Mouse (Mus musculus): ENCODE data around the gene Tbc1d4.
"Not testable (repeated sequence)": the region's sequence is repeated elsewhere in the genome, so short reads cannot be mapped to it uniquely, and the experiment has no call there.

Gene Tbc1d4

DNA sequence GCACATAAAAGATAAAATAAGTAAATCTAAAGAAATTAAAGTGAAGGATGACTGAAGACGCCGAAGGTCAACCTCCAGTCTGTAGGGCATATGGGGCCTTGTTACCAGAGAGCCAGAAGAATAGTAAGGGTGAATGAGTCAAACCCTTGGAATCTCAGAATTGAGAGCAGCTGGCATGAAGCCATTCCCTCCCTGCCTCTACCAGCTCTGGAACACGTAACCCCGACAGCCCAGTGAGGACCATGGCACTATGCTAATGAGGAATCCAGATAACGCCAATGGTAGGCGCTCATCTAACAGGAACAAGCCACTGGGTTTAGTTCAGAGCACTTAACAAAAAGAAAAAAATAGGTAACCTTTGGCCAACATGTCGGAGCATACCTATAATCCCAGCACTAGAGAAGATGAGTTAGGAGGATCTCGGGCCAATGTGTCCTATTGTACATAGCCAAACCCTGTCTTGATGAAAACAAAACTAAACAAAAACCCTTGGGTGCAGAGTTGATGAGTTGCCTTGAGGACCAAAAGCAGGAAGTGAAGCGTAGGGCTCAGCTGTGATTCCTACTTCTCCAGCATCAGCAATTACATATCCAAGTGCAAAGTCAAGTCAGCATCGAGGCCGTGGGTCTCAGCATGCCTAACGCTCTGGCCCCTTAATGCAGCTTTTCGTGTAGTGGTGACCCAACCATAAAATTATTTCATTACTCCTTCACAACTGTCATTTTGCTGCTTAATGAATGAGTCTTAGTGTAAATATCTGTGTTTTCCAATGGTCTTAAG lies 13.5 kb downstream of the Tbc1d4 start:
- no peak for DNase-seq (ENCODE audit: low spot score in 2 of 2)

DNA sequence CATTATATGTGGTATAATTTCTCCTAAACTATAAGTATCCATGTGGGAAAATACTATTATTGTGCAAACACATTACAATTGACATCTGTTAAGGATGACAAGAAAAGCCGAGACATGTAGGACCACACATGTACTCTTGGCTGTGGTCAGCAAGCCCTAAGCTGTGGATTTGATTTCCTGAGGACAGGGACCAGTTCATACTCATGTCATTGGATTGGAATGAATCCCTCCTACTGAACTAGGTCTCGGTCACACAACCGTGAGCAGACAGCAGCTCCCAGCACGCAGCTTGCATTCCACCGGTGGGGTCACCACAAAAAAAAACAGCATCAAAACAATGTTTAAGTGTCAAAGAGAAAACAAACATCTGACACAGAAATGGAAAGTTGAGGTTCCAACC lies 15.0 kb downstream of the Tbc1d4 start:
- no peak for DNase-seq (ENCODE audit: low spot score in 2 of 2)

DNA sequence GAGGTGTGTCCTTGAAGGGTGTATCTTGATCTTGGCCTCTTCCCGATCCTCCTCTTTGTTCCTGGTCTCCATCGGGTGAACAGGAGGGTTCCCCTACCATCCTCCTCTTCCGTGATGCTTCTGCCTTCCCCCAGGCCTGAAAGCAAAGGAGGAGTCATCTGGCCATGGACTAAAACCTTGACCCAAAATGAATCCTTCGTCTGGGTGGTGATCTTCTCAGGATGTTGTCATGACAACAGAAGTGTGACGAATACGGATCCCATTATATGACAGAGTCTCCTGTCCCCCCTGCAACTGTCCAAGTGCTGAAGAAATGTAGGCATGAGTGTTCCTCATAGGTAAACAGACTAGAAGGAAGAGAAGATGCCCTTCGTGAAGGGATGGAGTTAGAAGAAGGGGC lies 15.7 kb downstream of the Tbc1d4 start:
- no peak for DNase-seq (ENCODE audit: low spot score in 2 of 2)

DNA sequence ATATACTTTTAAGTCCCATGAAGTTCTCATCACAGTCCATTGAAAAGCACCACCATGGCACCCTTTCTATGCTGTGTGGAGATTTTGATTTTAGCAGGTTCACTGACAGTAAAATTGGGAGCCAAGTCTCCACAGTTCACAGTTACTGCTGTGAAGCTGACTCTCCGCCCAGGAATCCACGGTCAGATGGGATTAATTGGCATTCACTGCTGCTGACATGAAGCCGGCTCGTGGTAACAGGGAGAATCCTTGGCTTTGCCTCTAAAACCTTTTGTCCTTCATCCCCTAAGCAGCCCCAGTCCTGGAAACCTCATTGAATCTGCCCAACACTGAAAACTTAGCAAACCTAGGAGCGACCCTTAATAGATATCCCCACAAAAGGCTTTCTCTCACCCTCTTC lies 17.9 kb downstream of the Tbc1d4 start:
- DNase-seq (ENCODE audit: low spot score in 2 of 2): no peak

DNA sequence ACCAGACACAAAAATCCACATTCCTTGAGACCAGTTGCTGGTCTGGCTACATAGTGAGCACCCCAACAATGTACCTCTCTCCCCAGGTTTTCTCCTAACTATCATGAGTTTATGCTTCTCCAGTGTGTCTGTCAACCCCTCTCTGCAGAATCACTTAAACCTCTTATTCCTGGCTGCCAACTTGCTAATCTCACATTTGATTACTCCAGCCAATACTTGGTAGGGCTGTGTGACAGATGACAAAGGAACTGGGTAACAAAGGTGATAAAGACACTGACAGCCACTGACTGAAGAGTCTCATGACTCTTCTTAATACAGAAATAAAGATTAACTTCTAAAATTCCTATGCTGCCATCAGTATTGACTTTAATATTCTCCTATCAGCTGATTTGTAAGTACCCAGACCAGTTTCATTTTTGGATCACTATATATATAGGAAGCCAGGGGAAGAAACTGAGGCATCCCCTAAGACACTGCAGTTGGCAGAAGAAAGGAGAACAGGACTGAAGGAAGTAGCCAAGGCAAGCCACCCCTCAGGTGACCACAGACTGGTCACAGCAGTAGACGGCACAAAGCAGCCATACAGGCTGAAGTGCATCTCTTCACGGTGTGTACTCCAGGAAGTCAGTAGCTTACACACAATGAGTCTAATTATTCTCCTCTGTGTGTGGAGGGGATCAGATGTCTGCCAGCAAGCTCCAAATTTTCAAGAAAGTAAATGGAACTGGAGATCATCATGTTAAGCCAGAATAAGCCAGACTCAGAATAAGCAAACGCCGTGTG lies 20.6 kb downstream of the Tbc1d4 start:
- not testable (repeated sequence) for DNase-seq (ENCODE audit: low spot score in 2 of 2)

DNA sequence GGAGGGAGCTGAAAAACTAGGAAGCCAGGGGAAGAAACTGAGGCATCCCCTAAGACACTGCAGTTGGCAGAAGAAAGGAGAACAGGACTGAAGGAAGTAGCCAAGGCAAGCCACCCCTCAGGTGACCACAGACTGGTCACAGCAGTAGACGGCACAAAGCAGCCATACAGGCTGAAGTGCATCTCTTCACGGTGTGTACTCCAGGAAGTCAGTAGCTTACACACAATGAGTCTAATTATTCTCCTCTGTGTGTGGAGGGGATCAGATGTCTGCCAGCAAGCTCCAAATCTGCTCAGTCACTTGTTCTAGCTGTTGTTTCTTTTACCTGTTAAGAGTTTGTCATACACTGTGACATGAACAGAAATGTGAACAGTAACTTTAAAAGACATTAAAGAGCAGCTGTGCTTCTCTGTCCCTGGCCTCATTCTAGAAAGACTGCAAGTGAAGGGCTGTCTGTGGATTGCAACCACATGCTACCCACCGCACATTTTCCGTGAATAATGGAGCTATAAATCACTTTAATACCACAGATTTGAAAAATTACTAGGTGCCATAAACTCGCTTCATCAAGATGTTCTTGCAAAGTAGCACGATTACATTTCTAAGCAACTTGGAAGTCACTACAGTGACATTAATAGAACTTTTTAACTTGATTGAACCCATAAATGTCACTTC lies 21.5 kb downstream of the Tbc1d4 start:
- DNase-seq (ENCODE audit: low spot score in 2 of 2): not testable (repeated sequence)

DNA sequence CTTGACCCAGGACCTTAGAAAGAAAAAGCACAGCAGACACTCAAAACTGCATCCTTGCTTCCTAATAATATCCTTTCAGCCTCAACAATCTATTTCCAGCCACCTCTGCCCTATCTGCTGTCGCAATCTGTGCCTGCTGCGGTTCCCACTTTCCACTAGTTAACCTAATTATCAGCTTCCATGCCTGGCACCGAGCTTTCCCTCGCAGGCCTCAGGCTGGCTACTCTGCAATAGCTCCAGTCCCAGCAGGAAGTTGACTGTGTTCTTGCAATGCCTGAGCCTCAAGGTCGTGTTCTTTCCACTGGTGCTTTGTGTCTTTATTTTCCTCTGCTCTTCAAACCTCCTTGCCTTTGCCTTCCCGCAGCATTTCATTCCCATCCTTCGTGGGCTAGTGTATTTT lies 22.9 kb downstream of the Tbc1d4 start:
- DNase-seq (ENCODE audit: low spot score in 2 of 2): no peak

DNA sequence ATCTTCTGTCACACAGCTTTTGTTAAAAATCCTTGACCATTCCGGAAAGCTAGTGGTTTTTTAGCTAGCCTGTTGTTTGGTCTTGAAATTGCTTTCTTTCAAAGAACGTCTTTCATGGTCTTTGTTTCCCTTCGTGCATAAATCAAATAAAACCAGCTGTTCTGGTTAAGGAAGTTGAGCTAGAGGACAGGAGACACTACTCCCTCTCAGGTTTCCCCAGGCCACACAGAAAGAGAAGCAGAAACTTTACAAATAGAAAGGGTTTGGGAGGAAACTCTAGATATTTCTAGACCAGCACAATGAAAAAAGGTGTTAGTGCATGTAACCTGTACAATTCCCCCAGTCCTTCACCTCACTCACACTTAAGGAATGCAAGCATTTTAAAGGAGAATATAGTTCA lies 33.3 kb downstream of the Tbc1d4 start:
- DNase-seq (ENCODE audit: low spot score in 2 of 2): no peak

DNA sequence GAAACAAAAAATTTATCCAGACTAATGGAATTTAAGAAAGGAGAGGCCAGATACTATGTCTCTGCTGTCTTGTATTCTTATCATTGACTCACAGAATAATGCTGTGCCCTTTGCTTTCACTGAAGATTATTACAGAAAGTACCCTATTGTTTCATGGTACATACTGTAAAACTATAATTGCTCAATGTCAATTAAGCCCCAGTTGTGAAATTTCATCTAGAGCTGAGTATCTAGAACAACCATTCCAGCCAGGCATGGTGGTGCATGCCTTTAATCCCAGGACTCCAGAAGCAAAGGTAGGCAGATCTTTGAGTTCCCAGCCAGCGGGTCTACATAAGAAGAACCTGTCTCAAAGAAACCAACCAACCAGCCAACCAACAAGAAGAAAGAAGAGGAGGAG lies 34.5 kb downstream of the Tbc1d4 start:
- no peak for DNase-seq (ENCODE audit: low spot score in 2 of 2)

DNA sequence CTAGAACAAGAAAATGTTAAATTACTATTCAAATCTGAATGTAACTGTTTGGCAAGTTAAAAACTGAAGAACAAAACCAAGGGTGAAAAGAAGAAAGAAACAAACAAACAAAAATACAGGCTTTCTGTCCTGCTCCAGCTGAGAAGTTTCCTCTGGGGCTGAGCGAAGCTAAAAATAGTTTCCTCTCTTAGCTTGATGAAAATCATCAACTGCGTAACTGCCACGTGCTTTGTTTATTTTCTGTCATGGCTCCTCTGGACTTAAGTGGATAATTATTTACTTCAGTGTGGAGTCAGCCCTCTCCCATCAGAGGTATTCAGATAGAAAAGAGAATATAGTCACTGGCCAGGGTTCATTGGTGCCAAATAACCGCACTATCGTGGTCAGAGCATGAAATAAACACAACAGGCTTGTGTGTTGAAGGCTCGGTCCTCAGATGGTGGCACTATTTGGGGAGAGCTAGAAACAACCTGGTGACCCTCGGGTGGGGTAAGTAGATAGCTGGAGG lies 35.8 kb downstream of the Tbc1d4 start:
- DNase-seq (ENCODE audit: low spot score in 2 of 2): no peak

DNA sequence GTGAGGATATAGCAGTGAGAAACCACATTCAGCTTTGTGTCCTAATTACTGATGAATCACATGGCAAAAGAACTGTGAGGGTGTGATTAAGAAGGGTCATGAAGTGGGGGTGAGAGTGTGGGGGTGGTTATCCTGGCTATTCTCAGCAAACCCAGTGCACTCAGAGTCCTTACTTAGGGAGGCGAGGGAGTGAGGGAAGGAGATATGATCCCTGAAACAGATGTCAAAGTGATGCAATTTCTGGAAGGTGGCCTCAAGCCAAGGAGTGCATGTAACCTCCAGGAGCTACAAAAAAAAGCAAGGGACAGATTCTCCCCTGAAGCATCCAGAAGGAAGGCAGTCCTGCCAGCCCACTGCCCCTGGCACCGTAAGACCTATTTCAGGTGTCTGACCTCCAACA lies 40.2 kb downstream of the Tbc1d4 start:
- no peak for DNase-seq (ENCODE audit: low spot score in 2 of 2)

DNA sequence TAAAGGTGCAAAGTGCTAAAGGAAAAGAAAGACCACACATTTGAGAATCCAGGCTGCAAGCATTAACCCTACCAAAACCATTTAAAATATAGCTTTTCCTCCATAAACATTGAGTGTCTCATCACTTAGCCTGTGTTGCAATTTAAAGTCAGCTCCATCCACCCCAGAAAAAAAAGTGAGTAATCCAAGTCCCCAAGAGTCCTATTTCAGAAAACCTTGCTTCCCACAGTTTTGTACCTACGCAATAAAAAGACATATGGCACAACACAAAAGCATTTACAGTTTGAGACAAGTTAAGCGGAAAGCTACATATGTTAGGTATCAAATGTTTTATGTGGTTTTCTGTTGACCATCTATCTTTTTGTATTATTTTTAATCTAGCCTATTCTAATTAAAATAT lies 42.3 kb downstream of the Tbc1d4 start:
- DNase-seq (ENCODE audit: low spot score in 2 of 2): no peak

DNA sequence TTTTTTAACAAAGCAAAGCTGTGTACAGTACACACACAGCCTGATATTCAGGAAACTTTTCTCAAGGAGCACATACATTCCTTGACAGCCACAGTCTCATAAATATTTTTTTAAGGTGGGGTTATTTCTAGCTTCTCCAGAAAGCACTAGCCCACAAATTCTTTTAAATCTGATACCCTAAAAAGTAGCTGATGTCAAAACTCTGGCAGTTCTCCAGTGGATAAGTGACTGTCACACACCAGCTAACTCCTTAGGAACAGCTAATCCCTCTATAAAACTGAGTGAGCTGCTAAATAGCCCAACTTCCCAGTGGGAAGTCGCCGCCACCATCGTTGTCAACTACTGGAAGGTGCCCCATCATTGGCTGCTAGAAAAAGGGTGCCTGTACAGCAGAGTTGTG lies 43.3 kb downstream of the Tbc1d4 start:
- no peak for DNase-seq (ENCODE audit: low spot score in 2 of 2)

DNA sequence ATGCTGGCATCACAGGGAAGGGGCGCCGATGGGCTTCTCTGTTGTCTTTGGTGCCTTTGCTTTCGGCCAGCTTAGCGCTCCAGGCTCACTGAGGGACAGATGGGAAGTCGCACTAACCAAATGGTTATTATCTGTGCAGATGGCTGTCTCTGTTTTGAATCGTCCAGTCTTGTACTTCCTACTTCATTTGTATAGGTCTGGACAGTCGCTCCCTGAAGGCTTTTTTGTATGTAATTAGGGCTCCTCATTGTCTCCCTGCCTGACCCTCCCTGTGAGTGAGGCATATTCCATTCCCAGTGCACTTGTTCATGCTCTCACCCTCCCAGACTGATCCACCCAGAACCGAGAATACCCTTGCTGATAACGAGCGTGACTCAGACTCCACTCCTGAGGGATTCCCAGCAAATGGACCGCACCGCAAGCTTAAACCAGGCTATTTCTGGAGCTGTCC lies 47.7 kb downstream of the Tbc1d4 start:
- DNase-seq (ENCODE audit: low spot score in 2 of 2): no peak

DNA sequence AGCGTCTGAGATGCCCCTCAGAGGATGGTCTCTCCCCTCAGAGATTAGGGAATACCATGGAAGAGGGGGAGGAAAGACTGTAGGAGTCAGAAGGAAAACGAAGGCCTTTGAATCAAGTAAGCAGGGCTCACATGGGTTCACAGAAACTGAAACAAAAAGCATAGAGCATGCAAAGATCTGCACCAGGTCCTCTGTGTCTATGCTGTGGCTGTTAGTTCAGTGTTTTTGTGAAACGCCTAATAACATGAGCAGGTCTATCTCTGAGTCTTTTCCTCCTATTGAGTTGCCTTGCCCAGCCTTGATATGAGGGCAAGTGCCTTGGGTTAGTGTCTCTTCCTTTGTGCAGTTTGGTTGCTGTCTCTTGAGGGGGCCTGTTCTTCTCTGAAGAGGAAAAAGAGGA lies 49.5 kb downstream of the Tbc1d4 start:
- DNase-seq (ENCODE audit: low spot score in 2 of 2): no peak

DNA sequence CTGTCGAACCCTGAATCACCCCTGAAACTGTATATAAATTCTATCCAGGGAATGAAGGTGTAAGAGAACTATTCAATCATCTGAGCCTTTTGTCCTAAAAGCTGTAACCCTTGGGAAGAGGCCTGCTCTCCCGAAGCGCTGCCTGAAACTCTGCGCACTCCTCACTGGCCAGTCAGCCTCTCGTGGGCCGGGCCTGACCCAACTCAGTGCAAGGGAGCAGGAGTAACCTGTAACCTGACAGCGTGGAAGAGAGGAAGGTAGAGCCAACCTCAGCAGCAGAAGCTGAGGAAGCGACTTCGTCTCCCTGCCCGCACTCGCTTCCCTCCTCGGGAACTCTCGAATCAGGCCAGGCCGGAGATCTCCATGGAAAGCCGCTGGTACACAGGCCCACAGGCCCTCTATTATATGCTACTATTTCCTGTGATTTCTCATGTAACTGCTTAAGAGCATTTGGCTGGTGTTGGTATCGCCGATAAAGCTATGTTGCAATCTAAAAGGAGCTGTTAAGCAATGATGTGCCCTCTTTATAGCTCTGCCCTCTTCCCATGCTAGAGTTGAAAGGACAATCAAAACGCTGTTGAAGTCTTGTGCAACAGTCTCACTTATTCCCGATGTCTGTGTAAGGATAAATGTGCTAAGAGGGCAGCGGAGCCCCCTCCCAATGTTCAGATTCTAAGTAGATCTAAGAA lies 60.0 kb downstream of the Tbc1d4 start:
- no peak for DNase-seq (ENCODE audit: low spot score in 2 of 2)

DNA sequence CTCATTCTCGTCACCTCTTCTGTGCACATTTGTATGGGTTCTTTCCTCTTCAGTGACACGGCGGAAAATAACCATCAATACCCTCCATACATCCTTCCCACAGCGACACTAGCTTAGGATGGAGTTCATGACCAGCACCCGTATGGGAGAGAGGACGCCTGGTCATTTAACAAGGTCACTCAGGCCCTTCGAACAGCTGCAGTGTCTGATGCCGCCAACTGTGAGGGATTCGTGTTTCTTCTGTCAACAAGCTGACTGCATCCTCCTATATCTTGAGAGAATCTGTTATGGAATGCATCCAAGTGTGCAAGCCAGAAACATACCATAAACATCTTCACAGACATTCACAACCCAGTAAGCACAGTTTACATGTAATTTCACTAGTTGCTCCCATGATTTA lies 67.1 kb downstream of the Tbc1d4 start:
- DNase-seq (ENCODE audit: low spot score in 2 of 2): no peak

DNA sequence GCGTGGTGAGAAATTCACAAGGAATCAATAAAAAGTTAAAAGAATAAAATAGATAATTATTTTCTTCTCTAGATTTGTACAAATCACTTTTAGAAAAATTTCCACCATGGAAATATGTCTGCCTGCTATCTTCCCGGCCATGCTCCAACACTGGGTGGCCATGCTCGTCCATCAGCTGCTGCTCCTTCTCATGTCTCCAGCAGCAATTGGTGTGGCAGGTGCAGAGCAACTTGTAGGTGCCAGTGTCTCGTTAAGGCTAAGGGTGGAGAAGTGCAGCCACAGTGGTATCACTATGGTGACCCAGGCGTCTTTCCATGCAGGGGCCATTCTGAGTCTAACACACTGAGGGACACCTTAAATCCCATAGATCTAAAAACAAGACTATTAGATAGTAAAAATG lies 67.8 kb downstream of the Tbc1d4 start:
- DNase-seq (ENCODE audit: low spot score in 2 of 2): no peak

DNA sequence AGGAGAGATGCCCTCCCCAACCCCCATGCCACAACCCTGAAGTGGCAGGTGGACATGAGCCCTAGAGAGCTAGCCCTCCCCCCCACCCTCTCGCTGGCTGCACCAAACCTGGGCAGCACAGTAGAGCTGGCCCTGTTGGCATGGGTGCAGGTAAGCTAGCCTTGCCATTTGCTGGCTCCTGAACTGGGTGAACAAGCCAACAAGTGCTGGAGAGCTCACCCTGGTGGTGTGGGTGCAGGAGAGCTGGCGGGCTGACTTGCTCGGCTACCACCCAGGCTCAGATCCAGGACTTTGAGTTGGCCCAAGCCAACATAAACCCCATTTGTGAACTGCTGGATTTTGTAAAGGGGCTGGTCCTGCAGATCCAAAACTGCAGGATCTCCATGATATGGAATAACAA lies 68.5 kb downstream of the Tbc1d4 start:
- DNase-seq (ENCODE audit: low spot score in 2 of 2): no peak

DNA sequence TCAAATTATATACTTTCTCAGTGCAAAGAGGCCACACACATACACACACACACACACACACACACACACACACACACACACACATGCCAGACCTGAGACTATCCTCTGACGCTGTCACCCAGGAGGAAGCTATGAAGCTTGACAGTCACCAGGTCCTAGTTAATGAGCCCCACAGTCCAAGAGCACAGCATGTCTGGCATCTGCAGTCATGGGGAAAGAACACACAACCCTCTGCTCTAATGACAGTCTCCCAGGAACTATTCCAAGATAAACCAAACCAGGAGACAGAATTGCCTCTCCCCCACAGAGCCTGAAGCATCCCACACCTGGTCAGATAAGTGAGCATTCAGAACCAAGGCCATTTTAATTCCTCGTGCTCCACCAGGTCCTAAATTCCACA lies 71.1 kb downstream of the Tbc1d4 start:
- no peak for DNase-seq (ENCODE audit: low spot score in 2 of 2)

DNA sequence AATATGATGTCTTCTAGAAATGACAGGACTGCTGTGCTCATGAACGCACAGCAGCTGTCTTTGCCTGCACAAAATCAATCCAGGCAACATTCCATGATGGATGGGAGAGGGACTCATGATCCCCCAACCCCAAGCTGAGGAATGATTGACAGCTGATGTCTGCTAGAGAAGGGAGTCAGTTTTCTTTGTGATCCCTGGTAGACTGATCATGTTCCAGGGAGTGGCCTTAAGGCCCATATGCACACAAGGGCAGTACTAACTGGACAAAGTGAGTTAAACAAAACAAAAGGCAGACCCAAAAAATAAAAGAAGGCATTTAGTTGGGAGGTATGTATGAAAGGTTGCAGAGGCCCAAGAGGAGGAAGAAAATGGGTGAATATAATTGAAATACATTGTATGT lies 71.6 kb downstream of the Tbc1d4 start:
- DNase-seq (ENCODE audit: low spot score in 2 of 2): no peak

DNA sequence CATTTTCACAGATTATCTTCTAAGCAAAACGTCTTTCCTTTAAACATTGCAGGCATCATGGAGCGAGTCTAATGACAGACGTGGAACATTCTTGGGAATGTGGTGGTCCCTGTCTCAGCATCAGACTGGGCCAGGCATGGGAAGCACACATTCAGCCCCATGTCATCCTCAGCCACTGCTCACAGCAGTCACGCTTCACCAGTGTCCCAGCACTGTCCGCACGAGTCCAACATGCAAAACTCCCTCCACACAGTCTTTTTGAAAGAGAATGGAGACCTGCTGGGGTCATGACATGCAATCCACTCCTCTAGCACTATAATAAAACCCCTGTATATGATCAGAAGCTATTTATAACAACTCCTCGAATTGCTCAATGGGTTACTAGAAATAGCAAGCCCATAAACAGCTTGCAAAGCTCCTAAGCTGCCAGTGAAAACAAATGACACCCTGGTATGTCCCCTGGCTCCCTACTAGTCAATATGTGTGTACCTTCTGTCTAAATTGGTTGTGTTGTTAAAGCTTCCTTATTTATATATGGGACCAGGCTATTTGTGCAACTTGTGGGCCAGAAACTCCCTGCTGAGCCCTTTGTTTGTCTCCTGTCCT lies 76.8 kb downstream of the Tbc1d4 start:
- DNase-seq (ENCODE audit: low spot score in 2 of 2): no peak
